Mouse (Mus musculus) lung, postnatal 0 days (tissue): ENCODE measurements around the gene Copb1. TPM values are rescaled to one million over a fixed set of nuclear protein-coding genes. Genes with fewer than 3 reads are reported as not detected.

Source experiments
- ATAC-seq: fragments of 200-750 bp; cut with Nextera tagmentation; 2 replicates; pipeline ENCODE4 v1.8.0; 2017; ENCODE audit warnings: moderate library complexity
- DNase-seq: peaks from one replicate; pipeline ENCODE4 v3.0.0-alpha.2; 2016; ENCODE audit warnings: low spot score
- H3K27ac ChIP-seq: fragments of 300-500 bp; sonication (generic); 2 replicates; pipeline ENCODE4 v1.5.1; 2014; ENCODE audit warnings: antibody characterized with exemption, mild to moderate bottlenecking, low read length, mixed read lengths
- H3K27me3 ChIP-seq: fragments of 300-500 bp; sonication (generic); replicated peaks from 2 replicates; pipeline ENCODE4 v1.6.1; 2014; ENCODE audit warnings: low read length, mixed read lengths; ENCODE audit not compliant: insufficient read depth
- H3K36me3 ChIP-seq: fragments of 300-500 bp; sonication (generic); 2 replicates; pipeline ENCODE4 v1.6.1; 2014; ENCODE audit warnings: low read length, mixed read lengths; ENCODE audit not compliant: insufficient read depth
- H3K4me1 ChIP-seq: fragments of 300-500 bp; sonication (generic); 2 replicates; pipeline ENCODE4 v1.6.1; 2014; ENCODE audit warnings: antibody characterized with exemption, low read depth, low read length, mixed read lengths; ENCODE audit not compliant: insufficient read depth
- H3K4me2 ChIP-seq: fragments of 300-500 bp; sonication (generic); replicated peaks from 2 replicates; pipeline ENCODE4 v1.6.1; 2014; ENCODE audit warnings: low read depth, mild to moderate bottlenecking, low read length, moderate library complexity, mixed read lengths
- H3K4me3 ChIP-seq: fragments of 300-500 bp; sonication (generic); 2 replicates; pipeline ENCODE4 v1.5.1; 2014; ENCODE audit warnings: low read depth, low read length
- H3K9ac ChIP-seq: fragments of 300-500 bp; sonication (generic); replicated peaks from 2 replicates; pipeline ENCODE4 v1.6.1; 2014; ENCODE audit warnings: low read depth, mild to moderate bottlenecking
- H3K9me3 ChIP-seq: fragments of 300-500 bp; sonication (generic); 2 replicates; pipeline ENCODE4 v1.6.1; 2016; ENCODE audit warnings: low read length, mixed read lengths
- CTCF ChIP-seq: IDR thresholded peaks from 2 replicates; pipeline ENCODE4 v1.5.1; 2016; ENCODE audit warnings: antibody characterized with exemption, mild to moderate bottlenecking
- EP300 ChIP-seq: IDR thresholded peaks from 2 replicates; pipeline ENCODE4 v1.6.1; 2016; ENCODE audit warnings: antibody characterized with exemption, mild to moderate bottlenecking, control low read depth
- WGBS: fragments of 180-500 bp; shearing (Covaris S2); extraction: QIAGEN DNeasy Blood & Tissue Kit; methylation state at CpG from one replicate; pipeline ENCODE4 v1.1.7; 2014; 5-methylcytosine and 5-hydroxymethylcytosine counted together
- polyA plus RNA-seq: library from polyadenylated mRNA; unstranded; fragments of >200 nt; fragmentation: Nextera tagmentation; extraction: Ambion mirVana; gene quantifications from 2 replicates; pipeline ENCODE4 v1.2.1, GENCODE M21; 2015

The Copb1 gene
- polyA plus RNA-seq, result 75.1 and 82.2 TPM in 2 replicates

DNA sequence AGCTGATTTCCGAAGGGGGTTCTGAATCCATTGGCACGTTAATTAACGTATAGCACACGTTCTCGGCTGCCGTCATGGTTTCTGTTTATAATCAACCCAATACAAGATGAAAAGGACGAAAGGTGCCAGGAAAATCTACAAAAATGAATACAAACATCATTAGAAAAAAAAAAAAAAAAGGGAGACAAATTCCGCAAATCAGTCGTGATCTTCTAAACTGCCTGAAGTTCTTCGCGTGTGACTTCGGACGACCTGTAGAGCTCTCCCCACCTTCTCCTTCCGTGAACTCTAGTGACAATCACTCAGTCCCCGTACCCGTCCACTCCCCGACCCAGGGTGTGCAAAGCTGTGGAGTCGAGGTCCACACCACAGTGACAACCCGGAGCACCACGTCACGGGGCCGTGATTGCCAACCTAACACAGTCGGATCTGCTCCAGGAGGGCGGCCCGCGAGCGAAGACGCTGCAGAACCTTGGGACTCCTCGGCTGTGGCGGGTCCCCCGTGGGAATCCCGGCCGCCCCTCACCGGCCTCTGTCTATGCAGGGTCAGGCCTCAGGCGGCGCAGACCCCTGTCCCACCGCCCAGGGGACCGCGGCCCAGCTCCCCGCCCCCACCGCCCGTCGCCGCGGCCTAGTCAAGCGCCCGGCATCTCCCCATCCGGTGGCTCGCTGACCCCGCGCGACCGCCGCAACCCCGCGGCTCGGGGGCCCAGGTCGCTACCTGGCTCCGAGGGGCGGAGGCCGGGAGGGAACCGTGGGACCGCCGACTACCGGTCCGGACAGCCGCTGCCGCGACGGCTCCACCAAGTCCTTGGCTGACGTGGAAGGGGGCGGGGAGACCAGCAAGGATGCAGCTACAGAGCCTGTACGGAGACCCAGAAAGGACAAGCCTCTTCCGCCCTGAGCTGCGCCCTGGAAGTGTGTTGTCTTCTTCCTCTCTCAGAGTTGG, at the start of gene Copb1:
Gene Copb1, minus strand, starts transcription at position 827 of the 949 bp plus-strand sequence.
- Histone ChIP-seq H3K36me3 (0 out of 2 replicates have a peak, but pooled peaks cover 8% of the 10 kb centered on the region), H3K4me3 (peak within 1 kb of the TSS; percentile 93), H3K4me2 (peak within 1 kb of the TSS; percentile 64), H3K9me3 (no peaks in the 10 kb centered on the region), H3K9ac (peak within 1 kb of the TSS; percentile 95), H3K4me1 (no peaks in the 10 kb centered on the region), H3K27me3 (no peaks in the 10 kb centered on the region), H3K27ac (peak within 1 kb of the TSS; percentile 75)
- TF ChIP-seq EP300 (no peak), CTCF (peak; percentile 24; the same call in 1 of the 2 replicates)
- 1% methylated on average over 71 of the region's 75 CpGs for WGBS
- DNase-seq, result peak; percentile 97
- peak; percentile 99 for ATAC-seq

DNA sequence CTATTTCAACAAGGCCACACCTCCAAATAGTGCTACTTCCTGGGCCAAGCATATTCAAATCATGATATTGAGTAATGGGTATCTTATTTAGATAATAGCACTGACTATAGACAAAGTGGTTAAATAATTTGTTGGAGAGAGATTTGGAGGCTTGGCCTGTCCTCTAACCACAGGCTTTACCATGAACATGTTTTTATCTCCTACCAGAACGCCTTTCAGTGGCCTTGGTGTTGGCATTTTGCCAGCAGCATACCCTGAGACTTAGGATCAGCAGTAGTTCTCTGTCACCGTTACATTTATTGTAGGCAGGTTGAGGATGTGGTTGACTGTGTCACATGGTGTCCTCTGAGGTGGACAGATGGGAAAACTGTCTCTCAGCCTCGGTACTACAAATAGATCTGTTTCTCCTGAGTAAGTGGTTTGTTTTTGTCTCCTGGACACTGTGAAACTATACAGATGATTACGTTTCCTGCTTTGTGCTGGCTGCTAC, 46.8 kb upstream of the Copb1 start:
- TF ChIP-seq EP300, result no peak
- no peak for TF ChIP-seq CTCF
- no peaks in the 10 kb centered on the region for H3K4me1 ChIP-seq
- H3K9ac ChIP-seq, result no peak overlapping the region
- H3K4me2 ChIP-seq, result no peak overlapping the region
- no peak overlapping the region for H3K27ac ChIP-seq
- DNase-seq, result peak; percentile 27
- 45% methylated on average over 4 of the region's 4 CpGs for WGBS
- peak; percentile 12; the same call in 1 of the 2 replicates for ATAC-seq
- no peaks in the 10 kb centered on the region for H3K27me3 ChIP-seq
- no peaks in the 10 kb centered on the region for H3K9me3 ChIP-seq
- H3K4me3 ChIP-seq, result no peak overlapping the region
- H3K36me3 ChIP-seq, result no peaks in the 10 kb centered on the region

DNA sequence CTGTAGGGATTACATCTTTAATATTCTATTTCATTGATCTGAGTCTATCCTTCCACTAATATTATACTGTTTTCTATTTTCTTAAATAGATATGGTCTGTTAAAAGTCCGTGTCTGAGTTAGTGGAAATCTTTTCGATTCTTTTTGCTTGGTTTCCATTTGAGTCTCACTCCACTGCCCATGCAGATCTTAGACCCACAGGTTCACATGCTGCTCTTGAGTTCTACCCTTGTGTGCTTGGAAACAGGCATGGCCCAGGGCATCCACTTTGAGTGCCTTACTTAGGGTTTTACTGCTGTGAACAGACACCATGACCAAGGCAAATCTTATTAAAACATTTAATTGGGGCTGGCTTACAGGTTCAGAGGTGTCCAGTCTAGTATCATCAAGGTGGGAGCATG, 46.3 kb upstream of the Copb1 start:
- H3K27ac ChIP-seq, result no peak overlapping the region
- H3K4me2 ChIP-seq, result no peak overlapping the region
- H3K27me3 ChIP-seq, result no peaks in the 10 kb centered on the region
- TF ChIP-seq CTCF, result no peak
- TF ChIP-seq EP300, result no peak
- no peaks in the 10 kb centered on the region for H3K4me1 ChIP-seq
- no peaks in the 10 kb centered on the region for H3K9me3 ChIP-seq
- no peak for ATAC-seq
- 90% methylated on average over 2 of the region's 2 CpGs for WGBS
- no peak for DNase-seq
- no peak overlapping the region for H3K9ac ChIP-seq
- no peaks in the 10 kb centered on the region for H3K36me3 ChIP-seq
- H3K4me3 ChIP-seq, result no peak overlapping the region

DNA sequence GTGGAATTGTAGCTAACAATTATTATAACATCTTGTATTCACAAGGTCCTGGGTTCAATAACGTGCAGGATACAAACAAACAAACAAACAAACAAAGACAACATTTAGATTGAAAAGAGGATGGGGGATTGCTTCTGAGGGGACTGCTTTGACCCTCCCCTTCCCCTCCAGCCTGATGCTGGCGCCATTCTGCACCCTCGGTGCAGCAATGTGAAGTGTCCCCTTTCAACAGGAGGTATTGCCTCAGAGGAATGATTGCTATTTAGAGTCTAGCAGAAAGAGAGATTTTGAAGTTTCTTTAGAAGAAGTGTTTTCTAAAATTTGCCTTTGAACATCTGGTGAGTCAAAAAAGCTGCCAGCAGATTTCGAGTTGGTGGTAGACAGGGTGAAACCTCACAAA, 44.7 kb upstream of the Copb1 start:
- no peak overlapping the region for H3K4me3 ChIP-seq
- DNase-seq, result peak; percentile 32
- no peaks in the 10 kb centered on the region for H3K36me3 ChIP-seq
- WGBS, result 34% methylated on average over 4 of the region's 4 CpGs
- H3K9me3 ChIP-seq, result no peaks in the 10 kb centered on the region
- H3K4me1 ChIP-seq, result no peaks in the 10 kb centered on the region
- no peak overlapping the region for H3K9ac ChIP-seq
- TF ChIP-seq CTCF (no peak), EP300 (no peak)
- H3K27me3 ChIP-seq, result no peaks in the 10 kb centered on the region
- 0 out of 2 replicates have a peak, but pooled peaks have one; percentile 52 for ATAC-seq
- H3K27ac ChIP-seq, result no peak overlapping the region
- H3K4me2 ChIP-seq, result no peak overlapping the region

DNA sequence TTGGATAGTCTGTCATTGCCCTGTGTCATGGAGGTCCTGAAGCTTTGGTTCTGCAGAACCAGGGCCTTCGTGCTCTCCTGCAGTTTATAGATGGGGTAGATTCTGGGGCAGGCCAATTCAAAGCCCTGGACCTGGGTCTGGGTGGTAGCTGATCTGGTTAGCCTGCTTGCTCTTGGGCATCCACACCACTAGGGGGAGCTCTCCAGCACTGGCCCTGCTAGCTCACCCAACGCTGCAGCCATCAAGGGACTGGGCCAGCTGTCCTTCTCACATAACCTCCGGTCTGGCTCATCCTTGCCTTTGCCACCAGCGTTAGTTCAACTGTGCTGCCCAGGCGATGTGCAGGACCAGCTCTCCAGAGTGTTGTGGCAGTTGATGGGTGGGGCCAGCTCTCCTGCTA, 40.2 kb upstream of the Copb1 start:
- Histone ChIP-seq H3K4me3 (no peak overlapping the region), H3K36me3 (no peaks in the 10 kb centered on the region), H3K9me3 (no peaks in the 10 kb centered on the region), H3K9ac (no peak overlapping the region), H3K4me1 (no peaks in the 10 kb centered on the region; the same call in 1 of the 2 replicates), H3K27me3 (no peaks in the 10 kb centered on the region), H3K4me2 (no peak overlapping the region), H3K27ac (no peak overlapping the region)
- TF ChIP-seq CTCF (peak; percentile 51), EP300 (no peak)
- 76% methylated on average over 5 of the region's 5 CpGs for WGBS
- ATAC-seq (no peak), DNase-seq (no peak)

DNA sequence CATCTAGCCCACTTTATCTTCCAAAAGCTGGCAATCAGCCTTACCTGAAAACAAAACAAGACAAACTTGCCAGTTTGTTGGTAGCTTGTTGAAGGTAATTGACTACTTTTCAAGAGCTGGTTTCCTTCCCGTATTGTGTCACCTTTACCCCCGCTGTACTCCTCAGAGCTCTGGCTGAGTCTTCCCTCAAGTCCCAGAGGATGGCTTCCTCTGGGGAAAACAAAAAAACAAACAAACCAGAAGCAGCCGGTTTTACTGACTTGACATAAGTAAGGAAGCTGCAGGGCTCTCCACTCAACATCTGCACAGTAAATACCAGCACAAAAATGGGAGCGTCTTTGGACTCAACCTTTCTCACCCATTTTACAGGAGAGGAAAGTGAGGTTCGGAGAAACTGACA, 39.4 kb upstream of the Copb1 start:
- no peak overlapping the region for H3K4me2 ChIP-seq
- no peak overlapping the region for H3K9ac ChIP-seq
- H3K4me3 ChIP-seq, result no peak overlapping the region
- no peaks in the 10 kb centered on the region for H3K9me3 ChIP-seq
- H3K27ac ChIP-seq, result no peak overlapping the region
- ATAC-seq, result no peak
- no peaks in the 10 kb centered on the region; the same call in 1 of the 2 replicates for H3K4me1 ChIP-seq
- H3K36me3 ChIP-seq, result no peaks in the 10 kb centered on the region
- no peak for DNase-seq
- TF ChIP-seq EP300 (no peak), CTCF (no peak)
- H3K27me3 ChIP-seq, result no peaks in the 10 kb centered on the region
- 53% methylated on average over 5 of the region's 5 CpGs for WGBS
